Mouse (Mus musculus) small intestine, adult 2 months (tissue): ENCODE measurements around the gene Prss42. TPM values are rescaled to one million over a fixed set of nuclear protein-coding genes. Genes with fewer than 3 reads are reported as not detected.

Experiments used
- H3K27ac ChIP-seq: fragments of 200-500 bp; 2 replicates; pipeline ENCODE4 v1.5.1; 2012; ENCODE audit warnings: low read depth, low read length, control low read depth, inconsistent platforms; ENCODE audit not compliant: insufficient read depth
- H3K27me3 ChIP-seq: fragments of 200-500 bp; 2 replicates; pipeline ENCODE4 v1.6.1; 2012; ENCODE audit warnings: mild to moderate bottlenecking, moderate library complexity, low read length, inconsistent platforms; ENCODE audit not compliant: control insufficient read depth, insufficient read depth
- H3K36me3 ChIP-seq: fragments of 200-500 bp; 2 replicates; pipeline ENCODE4 v1.6.1; 2012; ENCODE audit warnings: mild to moderate bottlenecking, low read length, control low read depth, inconsistent platforms; ENCODE audit not compliant: control insufficient read depth, insufficient read depth
- H3K4me1 ChIP-seq: fragments of 200-500 bp; 2 replicates; pipeline ENCODE4 v1.6.1; 2012; ENCODE audit warnings: low read length, inconsistent platforms, mixed read lengths; ENCODE audit not compliant: control insufficient read depth, insufficient read depth, insufficient read length
- H3K4me3 ChIP-seq: fragments of 200-500 bp; 2 replicates; pipeline ENCODE4 v1.5.1; 2012; ENCODE audit warnings: low read depth, mild to moderate bottlenecking, control low read depth, inconsistent platforms, low read length, moderate library complexity
- CTCF ChIP-seq: fragments of 200-500 bp; IDR thresholded peaks from 2 replicates; pipeline ENCODE4 v1.5.1; 2012; ENCODE audit warnings: low read depth, mild to moderate bottlenecking, control low read depth, inconsistent platforms, low read length, moderate library complexity, mixed read lengths; ENCODE audit not compliant: insufficient replicate concordance, insufficient read length; ENCODE audit errors: extremely low read depth
- POLR2A ChIP-seq: fragments of 200-500 bp; IDR thresholded peaks from 2 replicates; pipeline ENCODE4 v1.6.1; 2012; ENCODE audit warnings: low read depth, mild to moderate bottlenecking, control low read depth, inconsistent platforms, low read length, moderate library complexity
- WGBS: fragments of 180-500 bp; shearing (Covaris S2); methylation state at CpG from one replicate; pipeline ENCODE4 v1.1.7; 2018; 5-methylcytosine and 5-hydroxymethylcytosine counted together
- polyA plus RNA-seq: library from polyadenylated mRNA; depleted of rRNA; stranded (reverse); fragments of >200 nt; gene quantifications from 2 replicates; pipeline ENCODE4 v1.2.3, GENCODE M21; 2012

The Prss42 gene
- polyA plus RNA-seq, 1 experiment: not detected

- WGBS: 47% methylated on average over 7 of the region's 7 CpGs
- Histone ChIP-seq H3K27me3 (no peaks in the 10 kb centered on the region; the same call in 1 of the 2 replicates), H3K4me3 (no peak overlapping the region), H3K4me1 (peaks cover 5% of the 10 kb centered on the region; the same call in 1 of the 2 replicates), H3K27ac (no peak overlapping the region), H3K36me3 (no peaks in the 10 kb centered on the region)
- no peak for TF ChIP-seq POLR2A
- TF ChIP-seq CTCF: no peak
These were observed 23.5 kb downstream of the Prss42 start for GRCm38 (mm10) chr9:110821436-110821835.

- no peak overlapping the region for H3K27ac ChIP-seq
- TF ChIP-seq POLR2A (no peak), CTCF (no peak)
- no peaks in the 10 kb centered on the region for H3K36me3 ChIP-seq
- 73% methylated on average over 4 of the region's 4 CpGs for WGBS
- H3K4me3 ChIP-seq: no peak overlapping the region
- 0 out of 2 replicates have a peak, but pooled peaks cover 3% of the 10 kb centered on the region for H3K27me3 ChIP-seq
- H3K4me1 ChIP-seq: peaks cover 5% of the 10 kb centered on the region; the same call in 1 of the 2 replicates
These were observed 27.5 kb downstream of the Prss42 start for GRCm38 (mm10) chr9:110825426-110825825.

GRCm38 (mm10) chr9:110825832-110826231 lies 27.9 kb downstream of the Prss42 start:
- Histone ChIP-seq H3K36me3 (no peaks in the 10 kb centered on the region), H3K27ac (no peak overlapping the region), H3K4me3 (no peak overlapping the region), H3K4me1 (peaks cover 5% of the 10 kb centered on the region; the same call in 1 of the 2 replicates), H3K27me3 (0 out of 2 replicates have a peak, but pooled peaks cover 3% of the 10 kb centered on the region)
- TF ChIP-seq CTCF (no peak), POLR2A (no peak)
- WGBS: 59% methylated on average over 7 of the region's 7 CpGs

GRCm38 (mm10) chr9:110826390-110826789 lies 28.4 kb downstream of the Prss42 start, which contains the start of gene Prss43:
Gene Prss43, plus strand, starts transcription at chr9:110826690.
- no peak for TF ChIP-seq CTCF
- TF ChIP-seq POLR2A: no peak
- Histone ChIP-seq H3K4me1 (peaks cover 2% of the 10 kb centered on the region; the same call in 1 of the 2 replicates), H3K27me3 (0 out of 2 replicates have a peak, but pooled peaks cover 3% of the 10 kb centered on the region), H3K27ac (no peak within 1 kb of the TSS), H3K36me3 (no peaks in the 10 kb centered on the region), H3K4me3 (no peak within 1 kb of the TSS)
- 75% methylated on average over 3 of the region's 3 CpGs for WGBS

GRCm38 (mm10) chr9:110833021-110833420 lies 35.1 kb downstream of the Prss42 start:
- no peaks in the 10 kb centered on the region for H3K27me3 ChIP-seq
- no peak overlapping the region for H3K27ac ChIP-seq
- H3K4me3 ChIP-seq: no peak overlapping the region
- 63% methylated on average over 5 of the region's 5 CpGs for WGBS
- TF ChIP-seq POLR2A (no peak), CTCF (no peak)
- H3K4me1 ChIP-seq: no peaks in the 10 kb centered on the region
- H3K36me3 ChIP-seq: no peaks in the 10 kb centered on the region

GRCm38 (mm10) chr9:110834411-110834810 lies 36.4 kb downstream of the Prss42 start, which contains the start of gene Prss45:
Gene Prss45, plus strand, starts transcription at chr9:110834588.
- H3K27me3 ChIP-seq: no peaks in the 10 kb centered on the region
- H3K4me1 ChIP-seq: no peaks in the 10 kb centered on the region
- no peak within 1 kb of the TSS for H3K4me3 ChIP-seq
- no peak for TF ChIP-seq POLR2A
- no peak for TF ChIP-seq CTCF
- WGBS: 82% methylated on average over 19 of the region's 19 CpGs
- no peak within 1 kb of the TSS; the same call in 1 of the 2 replicates for H3K27ac ChIP-seq
- no peaks in the 10 kb centered on the region for H3K36me3 ChIP-seq

GRCm38 (mm10) chr9:110834961-110835360 lies 37.0 kb downstream of the Prss42 start:
- Histone ChIP-seq H3K36me3 (no peaks in the 10 kb centered on the region), H3K27me3 (no peaks in the 10 kb centered on the region), H3K27ac (no peak overlapping the region), H3K4me1 (no peaks in the 10 kb centered on the region), H3K4me3 (no peak overlapping the region)
- no peak for TF ChIP-seq CTCF
- WGBS: 40% methylated on average over 10 of the region's 10 CpGs

GRCm38 (mm10) chr9:110836112-110836511 lies 38.1 kb downstream of the Prss42 start:
- Histone ChIP-seq H3K27me3 (no peaks in the 10 kb centered on the region), H3K27ac (no peak overlapping the region), H3K4me3 (no peak overlapping the region), H3K36me3 (no peaks in the 10 kb centered on the region), H3K4me1 (no peaks in the 10 kb centered on the region)
- 66% methylated on average over 2 of the region's 2 CpGs for WGBS
- TF ChIP-seq CTCF (no peak), POLR2A (no peak)
